Mouse (Mus musculus) brain, embryonic 14.5 days (tissue): ENCODE results near the gene Ttll11.

Experiments used
- CTCF ChIP-seq: fragments of 200-500 bp; IDR thresholded peaks from 2 replicates; pipeline ENCODE4 v1.5.1; 2012; ENCODE audit warnings: inconsistent platforms, mild to moderate bottlenecking, moderate library complexity, borderline replicate concordance; ENCODE audit not compliant: insufficient read depth, insufficient read length; ENCODE audit errors: extremely low read depth
- POLR2A ChIP-seq: fragments of 200-500 bp; IDR thresholded peaks from 2 replicates; pipeline ENCODE4 v1.6.1; 2012; ENCODE audit warnings: mild to moderate bottlenecking, inconsistent platforms, borderline replicate concordance; ENCODE audit not compliant: poor library complexity, insufficient read depth, insufficient read length, severe bottlenecking; ENCODE audit errors: extremely low read depth

- TF ChIP-seq POLR2A: no peak
- TF ChIP-seq CTCF: no peak
These were observed 27.3 kb downstream of the Ttll11 start for GRCm38 (mm10) chr2:35952187-35952958.
